Mouse (Mus musculus) embryo, embryonic 9.5 days (tissue): ENCODE data around the gene Dyrk3.
"Not testable (repeated sequence)": the region's sequence is repeated elsewhere in the genome, so short reads cannot be mapped to it uniquely, and the experiment has no call there.

Experiments
- DNase-seq: peaks from one replicate; pipeline ENCODE4 v3.0.0-alpha.2; 2017; ENCODE audit errors: extremely low spot score

The Dyrk3 gene

GRCm38 (mm10) chr1:131138191-131139016 is at the start of gene Dyrk3:
Gene Dyrk3 (minus strand): TSS chr1:131138340.
- DNase-seq: peak; percentile 94

GRCm38 (mm10) chr1:131187856-131188255 is 49.7 kb upstream of the Dyrk3 start:
- no peak for DNase-seq

DNA sequence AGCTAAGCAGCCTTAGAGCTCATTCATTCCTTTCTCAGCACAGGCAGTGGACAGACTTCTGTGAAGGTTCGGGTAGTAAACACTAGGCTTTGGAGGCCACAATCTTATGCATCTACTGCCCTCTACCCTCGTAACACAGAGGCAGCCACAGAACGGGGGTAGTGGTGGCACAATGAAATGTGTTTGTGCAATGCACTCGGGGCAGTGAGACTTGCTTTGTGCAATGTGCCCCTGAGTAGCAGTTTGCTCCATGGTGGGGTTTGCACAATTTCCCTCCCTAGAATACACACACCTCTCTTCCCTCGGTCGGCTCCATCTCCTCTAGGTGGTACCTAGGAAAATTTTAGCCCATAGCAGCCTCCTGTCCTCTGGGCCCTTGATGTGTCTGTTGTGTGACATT is 48.9 kb upstream of the Dyrk3 start:
- no peak for DNase-seq

DNA sequence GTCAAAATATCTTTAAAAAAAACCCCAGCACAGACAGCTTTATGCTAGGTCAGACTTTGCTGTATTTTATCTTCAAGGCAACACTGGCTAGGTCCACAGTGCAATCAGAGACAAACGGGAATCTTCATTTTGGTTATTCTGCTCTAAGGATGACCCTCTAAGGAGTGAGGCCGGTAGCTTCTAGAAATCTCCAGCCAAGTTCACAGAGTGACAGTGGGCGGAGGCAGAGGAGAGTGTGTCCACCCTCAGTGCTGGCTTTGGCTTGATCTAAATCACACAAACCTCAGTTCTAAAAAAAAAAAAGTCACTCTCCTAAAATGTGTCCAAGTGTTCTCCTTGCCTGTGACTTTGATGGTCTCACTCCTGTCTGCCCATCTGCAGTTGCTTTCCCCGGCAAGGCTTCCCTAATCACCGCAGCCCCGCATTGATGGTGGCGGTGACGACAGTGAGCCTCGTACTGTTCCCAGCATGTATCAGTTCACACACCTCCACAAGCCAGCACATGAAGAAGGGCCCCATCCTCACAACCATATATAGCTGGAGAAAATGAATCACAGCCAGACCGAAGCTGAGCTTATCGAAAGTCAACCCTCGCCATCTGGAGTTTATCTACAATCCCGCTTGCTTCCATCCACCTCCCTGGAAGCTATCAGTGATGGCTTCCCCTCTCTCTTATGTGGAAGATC is 47.8 kb upstream of the Dyrk3 start:
- DNase-seq: no peak

- DNase-seq: no peak
Observed at GRCm38 (mm10) chr1:131184956-131185660, 47.0 kb upstream of the Dyrk3 start.

DNA sequence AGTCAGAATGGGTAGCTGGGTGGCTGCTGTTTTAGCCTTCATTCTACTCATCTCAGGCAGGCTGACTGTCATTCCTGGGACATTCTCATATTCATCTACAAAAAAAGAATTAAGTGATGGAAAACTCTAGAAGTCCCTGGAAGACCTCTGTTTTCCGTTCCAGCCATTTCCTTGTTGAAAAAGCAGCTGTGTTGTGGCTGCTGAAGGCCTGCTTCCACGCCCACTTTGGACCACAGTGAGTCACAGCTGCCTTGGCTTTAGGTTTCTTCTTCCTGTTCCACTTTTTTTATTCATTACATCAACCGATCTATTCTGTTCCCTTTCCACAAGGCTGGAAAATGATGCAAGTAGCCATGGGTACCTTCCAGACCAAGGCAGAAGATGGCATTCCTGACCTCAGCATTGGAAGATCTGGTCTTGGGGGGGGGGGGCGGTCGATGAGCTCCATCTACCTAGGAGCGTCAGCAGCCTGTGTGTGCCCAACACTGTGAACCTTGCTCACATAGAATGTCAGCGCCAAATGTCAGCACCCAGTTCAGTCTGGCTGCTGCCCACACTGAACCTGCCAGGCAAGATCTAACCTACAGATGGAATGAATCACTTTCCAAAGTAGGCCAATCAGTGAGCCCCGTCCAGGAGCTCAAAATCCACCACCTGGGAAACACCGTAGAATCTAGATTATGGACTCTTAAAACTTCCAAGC is 46.3 kb upstream of the Dyrk3 start:
- DNase-seq: no peak

DNA sequence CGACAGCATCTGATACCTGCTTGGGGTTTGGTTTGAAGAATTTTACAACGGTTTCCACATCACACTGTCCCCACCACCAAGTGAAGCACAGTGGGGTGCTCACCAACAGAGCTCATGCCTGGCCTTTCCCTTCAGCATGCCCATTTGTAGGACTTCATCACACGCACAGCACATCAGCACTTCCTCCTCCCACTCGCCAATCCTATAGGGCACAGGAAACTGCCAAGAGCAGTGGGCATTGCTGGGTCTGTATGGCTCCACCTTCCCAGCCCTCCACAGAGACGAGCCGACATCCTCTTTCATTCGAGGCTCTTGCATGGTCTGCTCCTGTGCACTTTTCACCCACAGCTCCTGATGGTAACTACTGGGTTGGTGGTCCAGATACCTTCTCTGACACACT is 45.1 kb upstream of the Dyrk3 start:
- DNase-seq: no peak

GRCm38 (mm10) chr1:131181642-131182527 is 43.7 kb upstream of the Dyrk3 start:
- DNase-seq: peak; percentile 61

DNA sequence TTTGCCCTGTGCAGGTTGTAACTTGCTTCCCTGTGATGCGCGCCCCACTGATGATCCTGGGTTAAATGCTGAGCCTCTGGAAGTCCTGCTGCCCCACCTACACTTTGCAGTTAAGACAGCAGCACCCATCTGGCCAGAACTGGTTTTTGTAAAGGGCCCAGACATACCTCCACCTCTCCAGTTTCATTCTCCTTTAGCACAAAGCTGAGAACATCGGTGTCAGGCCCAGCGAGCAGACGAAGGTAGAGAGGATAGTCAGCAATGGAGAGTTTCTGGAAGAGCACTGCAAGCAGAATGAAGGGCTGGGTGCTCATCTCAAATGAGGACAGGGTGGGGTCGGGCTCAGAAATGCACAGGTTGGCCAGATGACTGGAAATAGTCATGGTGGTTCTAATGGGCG is 42.2 kb upstream of the Dyrk3 start:
- DNase-seq: no peak

GRCm38 (mm10) chr1:131178083-131178482 is 39.9 kb upstream of the Dyrk3 start:
- DNase-seq: no peak

DNA sequence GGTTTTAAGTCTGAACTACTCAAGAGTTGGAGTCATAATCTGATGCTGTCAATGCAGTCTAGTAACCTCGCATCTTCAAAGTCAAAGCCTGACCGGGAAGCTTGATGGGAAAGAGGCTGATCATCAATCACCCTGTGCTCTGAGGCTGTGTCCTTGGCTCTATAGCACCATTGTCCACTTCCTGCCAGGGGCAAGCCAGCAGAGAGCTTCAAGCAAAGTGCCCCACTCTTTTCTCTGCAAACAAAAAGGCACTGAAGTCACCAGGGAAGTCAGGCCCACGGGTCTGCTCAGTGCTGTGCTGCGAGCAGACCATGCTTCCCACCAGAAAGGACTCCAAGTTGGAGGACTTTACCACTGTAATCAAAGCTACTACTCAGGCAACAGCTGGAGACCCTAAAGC is 39.1 kb upstream of the Dyrk3 start:
- no peak for DNase-seq

- no peak for DNase-seq
Observed at GRCm38 (mm10) chr1:131175819-131176218, 37.7 kb upstream of the Dyrk3 start.

GRCm38 (mm10) chr1:131175189-131175588 is 37.0 kb upstream of the Dyrk3 start:
- no peak for DNase-seq

DNA sequence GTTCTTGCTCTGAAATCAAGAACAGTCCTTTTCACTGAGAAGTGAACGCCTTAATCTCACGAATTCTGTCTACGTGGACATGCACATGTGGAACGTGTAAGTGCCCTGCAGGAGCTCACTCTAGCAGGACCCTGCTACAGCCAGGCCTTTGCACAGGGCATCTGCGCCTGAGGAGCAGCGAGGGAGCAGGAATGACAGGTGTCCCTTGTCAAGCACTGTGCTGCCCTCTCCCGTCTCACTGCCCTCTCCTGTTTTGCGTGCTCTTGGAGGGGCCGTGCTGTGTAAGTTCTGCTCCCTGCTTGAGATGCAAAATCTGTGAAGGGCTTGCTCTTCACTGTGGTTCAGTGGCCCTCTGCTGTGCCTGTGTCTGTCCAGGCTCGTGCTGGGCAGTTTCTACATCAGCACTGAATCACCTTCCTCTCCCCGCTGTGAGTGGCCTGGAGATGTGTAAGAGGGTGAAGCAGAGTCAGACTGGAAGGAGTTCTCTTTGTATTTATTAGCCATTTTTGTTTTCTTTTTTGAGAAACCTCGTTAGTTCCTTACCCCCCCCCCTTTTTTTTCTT is 36.2 kb upstream of the Dyrk3 start:
- no peak for DNase-seq

DNA sequence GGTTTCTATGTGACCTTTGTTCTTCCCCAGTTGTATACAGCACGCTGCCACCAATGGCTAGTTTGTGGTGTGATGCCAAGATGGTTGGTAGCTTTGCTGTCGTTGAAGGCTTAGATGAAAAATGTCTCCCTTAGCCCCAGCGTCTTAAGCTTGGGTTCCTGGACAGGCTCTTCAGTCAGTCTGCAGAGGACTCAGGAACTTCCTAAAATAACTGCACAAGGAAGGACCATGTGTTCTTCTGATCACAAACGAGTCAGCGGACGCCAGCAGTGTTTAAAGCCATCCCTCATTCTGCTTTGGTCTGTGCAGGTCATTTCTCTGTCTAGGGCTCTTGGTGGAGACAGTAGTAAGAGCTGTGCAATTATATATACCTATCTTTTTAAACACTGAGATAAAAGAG is 35.7 kb upstream of the Dyrk3 start:
- no peak for DNase-seq

DNA sequence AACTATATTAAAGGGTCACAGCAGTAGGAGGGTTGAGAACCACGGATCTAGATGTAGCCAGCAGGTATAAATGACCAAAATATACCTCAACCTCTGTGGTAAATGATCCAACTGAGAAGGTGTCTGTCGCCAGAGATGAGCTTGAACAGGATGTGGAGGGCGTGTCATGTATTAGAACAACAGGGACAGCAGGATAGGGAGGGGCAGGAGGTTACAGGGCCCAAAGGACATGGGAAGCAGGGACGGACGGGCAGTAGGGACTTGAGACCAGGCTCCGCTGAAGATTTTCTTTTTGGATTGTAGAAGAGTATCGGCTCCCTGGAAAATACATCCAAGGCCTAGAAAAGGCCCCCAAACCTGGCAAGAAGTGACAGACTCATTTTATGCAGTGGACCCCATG is 34.9 kb upstream of the Dyrk3 start:
- DNase-seq: no peak

DNA sequence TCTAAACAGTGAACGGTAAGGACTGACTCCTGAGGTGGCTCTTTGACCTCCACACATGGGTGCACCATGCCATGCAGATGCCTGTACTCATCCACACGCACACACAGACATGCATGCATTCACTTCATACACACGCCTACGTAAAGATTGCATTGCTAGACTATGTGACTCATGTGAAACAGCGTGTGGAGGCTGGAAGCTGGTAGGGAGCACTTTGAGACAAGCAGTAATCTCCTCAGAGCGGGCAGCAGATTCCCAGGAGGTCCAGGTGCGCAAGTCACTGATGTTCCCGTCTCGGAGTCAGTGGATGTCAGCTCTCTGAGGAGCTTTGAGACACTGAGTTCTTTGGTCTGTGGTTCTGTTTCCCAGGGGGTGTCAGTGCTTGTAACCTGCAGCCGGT is 29.5 kb upstream of the Dyrk3 start:
- no peak for DNase-seq

DNA sequence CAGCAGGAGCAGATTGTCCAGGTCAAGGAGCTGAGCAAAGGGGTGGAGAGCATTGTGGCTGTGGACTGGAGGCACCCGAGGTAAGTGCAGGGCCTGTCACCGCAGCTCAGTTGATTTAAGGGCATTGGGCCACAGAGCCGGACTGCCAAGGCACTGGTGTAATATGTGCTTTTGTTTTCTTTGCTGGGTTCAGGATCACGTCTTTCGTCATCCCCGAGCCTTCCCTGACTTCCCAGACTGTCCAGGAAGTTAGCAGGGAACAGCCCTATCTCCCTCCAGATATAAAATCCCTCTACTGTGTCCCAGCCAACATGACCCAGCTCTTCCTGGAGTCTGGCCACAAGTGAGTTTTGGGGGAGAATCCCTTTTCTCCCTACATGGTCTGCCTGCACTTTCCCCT is 26.3 kb upstream of the Dyrk3 start:
- no peak for DNase-seq

DNA sequence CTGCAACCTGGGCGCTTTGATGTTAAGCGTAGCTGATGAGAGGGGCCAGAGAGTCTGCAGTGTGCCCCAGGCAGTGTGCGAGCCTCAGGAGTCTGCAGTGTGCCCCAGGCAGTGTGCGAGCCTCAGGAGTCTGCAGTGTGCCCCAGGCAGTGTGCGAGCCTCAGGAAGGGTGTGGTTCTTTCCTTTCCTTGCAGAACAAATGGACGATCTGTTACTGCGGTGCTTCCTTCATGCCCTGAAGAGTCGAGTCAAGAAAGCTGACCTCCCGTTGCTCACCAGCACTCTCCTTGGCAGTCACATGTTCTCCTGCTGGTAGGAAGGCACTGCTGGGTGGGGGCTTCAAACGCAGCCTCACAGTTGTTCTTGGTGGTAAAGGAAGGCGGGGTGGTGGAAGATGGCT is 23.0 kb upstream of the Dyrk3 start:
- no peak for DNase-seq

DNA sequence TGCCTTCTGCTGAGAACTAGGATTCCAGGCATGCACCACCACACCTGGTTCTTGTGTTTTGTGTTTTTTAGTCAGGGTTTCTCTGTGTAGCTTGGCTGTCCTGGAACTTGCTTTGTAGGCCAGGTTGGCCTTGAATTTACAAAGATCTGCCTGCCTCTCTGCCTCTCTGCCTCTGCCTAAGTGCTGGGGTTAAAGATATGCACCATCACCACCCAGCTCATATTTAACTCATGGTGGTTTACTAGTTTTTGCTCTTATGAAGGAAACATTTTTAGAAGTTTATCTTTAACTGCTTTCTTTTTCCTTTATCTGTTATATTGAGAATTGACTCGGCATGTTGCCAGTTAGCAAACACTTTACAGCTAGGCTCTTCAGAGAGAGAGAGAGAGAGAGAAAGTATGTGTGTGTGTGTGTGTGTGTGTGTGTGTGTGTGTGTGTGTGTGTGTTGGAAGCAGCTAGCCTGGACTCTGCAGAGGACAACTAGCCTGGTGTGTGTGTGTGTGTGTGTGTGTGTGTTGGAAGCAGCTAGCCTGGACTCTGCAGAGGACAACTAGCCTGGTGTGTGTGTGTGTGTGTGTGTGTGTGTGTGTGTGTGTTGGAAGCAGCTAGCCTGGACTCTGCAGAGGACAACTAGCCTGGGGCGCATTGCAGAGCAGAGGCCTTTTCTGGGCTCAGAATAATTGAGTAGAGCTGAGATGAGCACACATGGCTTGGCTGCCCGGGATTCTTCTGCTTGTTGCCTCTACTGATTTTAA is 21.6 kb upstream of the Dyrk3 start:
- not testable (repeated sequence) for DNase-seq
